Mouse (Mus musculus): ENCODE measurements around the gene Sphk1.

The Sphk1 gene

DNA sequence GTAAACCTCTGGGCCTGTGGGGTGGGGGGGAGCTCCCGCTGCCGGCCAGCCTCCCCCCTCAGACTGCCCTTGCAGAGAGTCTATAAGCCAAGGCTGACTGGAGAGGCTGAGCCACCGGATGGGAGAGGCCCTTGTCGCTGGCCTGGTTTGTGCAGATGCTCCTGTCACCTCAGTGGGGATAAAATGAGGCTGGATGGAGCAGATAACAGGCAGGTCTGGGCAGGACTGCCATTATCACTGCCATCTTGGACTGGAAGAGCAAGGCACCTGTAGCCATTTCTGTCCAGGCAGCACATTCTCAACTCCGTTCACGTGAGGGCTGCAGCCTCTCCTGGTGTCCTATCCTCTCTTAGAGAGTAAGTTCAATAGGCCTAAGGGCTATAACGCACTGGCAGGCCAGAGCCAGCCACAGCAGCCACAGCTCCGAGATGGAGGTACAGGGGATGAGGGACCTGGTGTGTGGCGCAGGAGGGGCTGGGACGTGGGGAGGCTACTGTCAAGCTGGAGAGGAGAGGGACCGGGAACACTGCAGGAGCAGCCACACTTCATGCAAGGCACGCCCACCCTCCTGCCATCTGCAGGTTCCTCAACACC is 7.5 kb downstream of the Sphk1 start:
- no peak for DNase-seq (ENCODE audit: low spot score)

DNA sequence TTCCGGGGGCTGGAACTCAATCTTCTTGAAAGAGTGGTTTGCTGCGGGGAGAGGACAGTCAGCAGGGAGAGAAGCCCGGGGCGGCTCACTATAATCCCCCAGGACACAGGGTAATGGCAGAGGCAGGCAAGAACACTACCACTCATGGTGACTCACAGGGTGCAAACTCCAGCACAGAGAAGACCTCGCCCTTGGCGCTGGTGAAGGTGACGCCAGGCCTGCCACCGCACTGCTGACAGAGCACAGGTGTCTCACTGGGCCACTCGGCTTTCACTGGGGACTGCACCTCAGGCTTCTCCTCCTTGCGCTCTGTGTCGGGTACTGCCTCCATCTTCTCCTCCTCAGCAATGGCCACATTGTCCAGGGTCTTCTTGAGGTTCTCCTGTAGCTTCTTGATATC is 10.5 kb downstream of the Sphk1 start:
- DNase-seq (ENCODE audit: low spot score) = no peak

DNA sequence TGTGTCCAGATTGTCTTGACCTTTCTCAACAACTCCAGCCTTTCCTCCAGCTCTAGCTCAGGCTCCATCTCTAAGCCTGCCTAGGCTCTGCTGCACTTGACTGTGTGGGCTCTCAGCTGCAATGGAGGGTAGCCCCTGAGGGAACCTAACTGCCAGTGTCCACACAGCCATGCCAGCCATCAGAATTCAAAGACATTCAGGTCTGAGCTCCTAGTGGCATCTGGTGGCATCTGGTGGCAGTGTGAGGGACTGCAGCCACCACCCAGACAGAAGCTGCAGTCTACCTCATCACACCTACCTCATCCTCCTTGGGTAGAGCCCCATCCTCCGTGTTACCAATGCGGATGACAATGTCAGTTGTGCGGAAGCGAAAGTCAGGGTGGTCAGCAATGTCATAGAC is 12.4 kb downstream of the Sphk1 start:
- no peak for DNase-seq (ENCODE audit: low spot score)

DNA sequence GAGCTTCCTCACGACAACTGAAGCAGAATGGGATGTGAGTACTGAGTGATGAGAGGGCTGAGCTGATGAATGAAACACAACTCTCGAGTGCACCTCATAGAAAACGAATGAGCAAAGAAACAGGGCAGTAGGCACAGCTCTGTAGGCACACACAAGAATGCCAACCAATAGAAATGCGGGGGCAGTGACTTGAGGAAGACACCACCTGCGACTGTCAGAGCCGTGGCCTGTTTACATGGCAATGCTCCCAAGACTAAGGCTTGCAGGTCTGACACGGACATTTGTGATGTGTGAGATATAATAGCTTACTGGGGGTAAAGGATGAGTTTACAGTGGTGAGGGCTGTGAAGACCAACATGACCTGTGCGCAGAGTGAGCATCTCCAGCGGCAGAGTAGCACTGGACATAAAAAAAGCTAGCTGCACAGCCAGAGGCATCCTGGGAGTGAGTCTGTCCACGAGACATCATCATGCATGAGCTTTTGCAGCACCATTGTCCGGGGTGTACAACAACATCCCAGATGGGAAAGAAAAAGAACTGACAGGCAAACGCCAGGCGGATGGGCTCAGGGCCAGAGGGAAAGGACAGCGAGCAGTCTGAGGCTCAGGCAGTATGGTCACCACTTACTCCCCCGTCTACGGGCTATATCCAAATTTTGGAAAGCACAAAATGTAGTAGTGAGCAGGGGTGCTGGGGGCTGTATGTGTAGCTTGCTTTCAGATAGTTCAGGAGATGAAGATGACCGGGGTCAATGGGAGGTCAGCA is 16.8 kb downstream of the Sphk1 start:
- no peak for DNase-seq (ENCODE audit: low spot score)

DNA sequence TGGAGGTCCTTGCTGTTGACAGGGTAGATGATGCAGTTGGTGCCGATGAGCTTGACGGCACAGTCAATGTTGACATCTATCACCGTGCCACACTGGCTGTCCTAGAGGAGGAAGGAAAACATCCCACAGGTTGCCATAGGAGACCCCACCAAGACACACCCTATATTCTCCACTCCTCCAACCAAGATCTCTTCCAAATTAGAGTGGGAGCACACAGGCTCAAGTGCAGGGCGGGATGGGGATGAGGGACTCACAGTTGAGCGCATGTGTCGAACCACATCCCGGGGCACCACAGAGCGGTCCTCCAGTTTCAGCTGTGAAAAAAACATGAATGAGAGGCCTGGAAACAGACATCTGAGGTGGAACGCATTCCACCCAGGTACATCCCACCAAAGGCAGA is 18.1 kb downstream of the Sphk1 start:
- no peak for DNase-seq (ENCODE audit: low spot score)

DNA sequence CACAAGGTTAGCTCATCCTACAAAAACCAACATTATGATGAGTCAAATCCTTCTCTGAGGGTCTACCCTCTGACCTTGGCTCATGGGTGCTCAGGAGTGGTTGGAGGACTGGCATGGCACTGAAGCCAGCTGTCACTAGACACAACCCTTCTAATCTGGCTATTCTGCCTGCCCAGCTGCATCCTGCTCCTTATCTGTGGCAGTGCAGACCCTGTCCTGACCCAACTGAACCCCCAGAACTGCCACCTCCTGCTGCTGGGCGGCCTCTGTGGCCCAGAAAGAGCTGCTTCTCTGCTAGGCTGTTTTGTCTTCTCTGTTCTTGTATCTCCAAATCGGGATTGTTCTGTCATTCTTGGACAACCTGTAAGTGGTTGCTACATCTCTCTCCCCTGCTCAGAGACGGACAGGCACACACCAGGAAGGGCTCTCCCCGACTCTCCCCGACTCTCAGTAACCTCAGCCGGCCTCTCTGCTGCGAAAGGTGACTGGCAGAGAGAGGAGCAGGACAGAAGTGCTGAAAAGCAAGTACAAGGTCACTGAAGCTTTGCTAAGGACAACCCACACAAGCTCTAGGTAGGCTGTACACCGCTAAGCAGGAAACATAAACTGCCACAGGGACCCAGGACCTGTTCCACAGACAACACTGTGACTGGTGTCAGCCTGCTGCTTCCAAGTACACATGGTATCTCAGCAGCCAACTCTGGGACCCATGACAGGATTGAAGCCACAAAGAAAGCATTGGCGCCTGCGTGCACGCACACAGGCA is 18.7 kb downstream of the Sphk1 start:
- DNase-seq (ENCODE audit: low spot score) = no peak

DNA sequence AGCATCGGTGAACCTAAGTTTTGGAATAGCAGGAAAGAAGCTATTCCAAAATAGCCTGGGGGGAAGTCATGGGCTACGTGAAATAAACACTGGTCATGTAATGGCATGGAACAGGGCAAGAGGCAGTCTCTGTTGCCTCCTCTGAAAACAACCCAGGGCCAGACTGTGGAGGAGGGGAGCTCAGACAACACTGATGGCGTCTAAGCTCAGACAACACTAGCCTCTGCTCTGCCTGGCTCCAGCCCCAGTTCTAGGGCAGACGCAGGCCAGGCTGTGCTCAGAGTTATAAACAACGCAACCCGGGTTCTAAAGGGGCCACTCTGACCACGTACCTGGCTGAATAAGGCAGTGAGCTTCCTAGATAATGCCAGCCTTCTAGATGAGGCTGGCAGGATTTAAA is 20.0 kb downstream of the Sphk1 start:
- no peak for DNase-seq (ENCODE audit: low spot score)

DNA sequence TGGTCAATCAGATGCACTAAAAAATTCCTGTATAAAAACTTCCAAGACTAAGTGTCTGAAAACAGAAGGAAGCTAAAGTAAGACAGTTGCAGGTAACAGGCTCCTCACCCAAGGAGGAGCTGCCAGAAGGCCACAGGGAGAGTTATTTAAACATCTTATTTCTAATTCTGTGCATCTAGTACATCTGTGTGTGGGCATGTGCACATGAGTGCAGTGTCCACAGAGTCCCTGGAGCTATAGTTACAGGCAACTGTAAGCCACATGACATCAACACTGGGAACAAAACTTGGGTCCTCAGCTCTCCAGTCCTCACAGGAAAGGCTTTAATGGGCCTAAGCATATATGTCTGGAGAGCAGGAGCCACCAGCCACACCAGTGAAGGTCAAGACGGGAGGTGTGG is 21.5 kb downstream of the Sphk1 start:
- no peak for DNase-seq (ENCODE audit: low spot score)

DNA sequence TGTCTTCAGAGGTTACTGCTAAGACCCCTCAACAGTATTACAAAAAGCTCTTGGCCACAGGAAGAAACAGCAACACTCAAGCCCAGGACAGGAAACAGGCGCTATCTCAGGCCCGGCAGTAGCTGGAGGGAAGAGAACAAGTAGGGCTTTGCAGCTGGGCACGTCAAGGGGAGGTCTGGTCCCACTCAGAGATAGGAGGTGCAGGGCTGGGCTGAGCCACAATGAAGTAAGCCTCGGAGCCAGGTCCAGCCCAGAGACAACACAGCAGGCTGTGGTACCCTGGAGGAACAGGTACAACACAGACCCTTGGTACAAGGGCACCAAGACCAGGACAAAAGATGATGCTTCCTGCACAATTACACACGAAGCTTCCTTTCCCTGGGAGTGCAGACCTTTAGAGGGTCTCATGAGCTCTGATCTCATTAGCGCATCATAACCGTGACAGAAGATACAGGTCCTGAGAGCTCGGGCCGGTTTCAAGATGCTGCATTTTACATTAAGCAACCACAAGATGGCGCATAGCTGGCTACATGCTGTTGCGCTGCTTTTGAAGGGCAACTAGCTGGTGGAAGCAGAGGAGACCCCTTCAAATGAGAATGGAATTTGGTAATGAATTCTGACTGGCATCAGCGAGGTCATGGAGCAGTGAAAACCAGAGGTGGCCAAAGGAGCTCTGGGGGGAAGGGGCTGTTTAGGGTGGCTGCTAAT is 23.6 kb downstream of the Sphk1 start:
- DNase-seq (ENCODE audit: low spot score) = no peak

DNA sequence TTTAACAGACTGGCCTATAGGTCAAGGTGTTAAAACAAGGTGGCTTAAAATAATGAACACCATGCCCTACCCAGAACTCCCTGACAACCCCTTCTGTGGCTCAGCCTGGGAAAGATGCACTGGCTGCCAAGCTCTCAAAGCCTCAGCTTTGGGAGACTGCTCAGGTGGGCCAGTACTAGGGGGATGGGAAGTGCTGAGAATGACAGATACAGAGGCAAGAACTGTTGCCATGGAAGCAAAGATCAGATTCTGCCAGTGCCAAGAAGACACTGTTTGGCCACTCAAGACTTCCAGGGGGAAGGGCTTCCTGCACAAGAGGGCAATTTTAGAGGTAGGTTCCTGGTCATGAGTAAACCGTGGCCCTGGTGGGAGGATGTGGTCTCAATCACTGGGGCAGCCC is 24.8 kb downstream of the Sphk1 start:
- no peak for DNase-seq (ENCODE audit: low spot score)

DNA sequence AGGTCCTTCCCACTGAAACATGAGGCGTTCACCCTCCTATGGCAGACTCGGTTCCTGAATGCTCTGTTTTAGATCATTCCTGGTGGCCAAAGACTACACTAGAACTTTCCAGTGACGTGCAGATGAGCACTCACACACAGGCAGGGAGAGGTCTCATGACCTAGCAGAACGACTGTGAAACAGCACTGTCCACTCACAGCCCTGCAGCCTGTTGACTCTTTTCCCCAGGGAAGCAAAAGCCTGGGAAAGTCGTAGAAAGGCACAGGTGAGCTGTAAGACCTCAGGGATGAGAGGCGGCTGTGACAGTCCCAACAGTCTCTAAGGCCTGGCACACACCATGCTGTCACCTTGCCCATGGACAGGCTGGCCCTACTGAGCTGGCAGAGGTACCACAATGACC is 25.6 kb downstream of the Sphk1 start:
- no peak for DNase-seq (ENCODE audit: low spot score)

DNA sequence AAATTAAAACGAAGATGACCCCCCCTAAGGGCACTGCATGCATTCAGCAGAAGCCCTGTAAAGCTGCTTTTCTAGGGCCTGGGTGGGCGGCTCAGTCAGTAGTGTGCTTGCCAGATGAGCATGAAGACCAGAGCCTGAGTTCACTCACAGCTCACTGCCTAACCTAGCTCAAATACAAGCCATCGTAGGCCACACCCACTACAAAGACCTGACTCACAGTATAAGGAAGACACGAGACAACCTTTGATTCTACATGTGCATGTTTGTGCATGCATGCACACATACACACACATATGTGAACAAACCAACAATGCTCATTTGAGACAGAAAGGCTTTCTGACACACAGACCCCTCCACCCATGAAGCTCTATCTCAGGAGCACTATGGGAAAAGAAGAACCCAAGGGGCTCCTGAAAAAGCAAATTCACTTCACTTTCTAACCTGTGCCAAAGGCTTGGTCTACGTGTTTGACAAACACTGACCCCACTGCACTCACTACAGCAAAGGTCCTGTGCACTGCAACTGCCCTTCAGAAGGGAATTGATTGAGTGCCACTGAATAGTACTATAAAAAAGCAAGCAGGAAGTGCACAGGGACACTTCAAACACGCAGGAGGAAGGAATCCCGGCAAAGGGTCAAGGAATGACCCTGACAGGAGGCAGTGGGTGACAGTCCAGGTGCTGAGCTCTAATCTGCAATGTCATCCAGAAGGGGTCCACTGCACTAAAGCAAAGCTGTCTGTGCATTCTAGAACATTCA is 34.7 kb downstream of the Sphk1 start:
- no peak for DNase-seq (ENCODE audit: low spot score)

DNA sequence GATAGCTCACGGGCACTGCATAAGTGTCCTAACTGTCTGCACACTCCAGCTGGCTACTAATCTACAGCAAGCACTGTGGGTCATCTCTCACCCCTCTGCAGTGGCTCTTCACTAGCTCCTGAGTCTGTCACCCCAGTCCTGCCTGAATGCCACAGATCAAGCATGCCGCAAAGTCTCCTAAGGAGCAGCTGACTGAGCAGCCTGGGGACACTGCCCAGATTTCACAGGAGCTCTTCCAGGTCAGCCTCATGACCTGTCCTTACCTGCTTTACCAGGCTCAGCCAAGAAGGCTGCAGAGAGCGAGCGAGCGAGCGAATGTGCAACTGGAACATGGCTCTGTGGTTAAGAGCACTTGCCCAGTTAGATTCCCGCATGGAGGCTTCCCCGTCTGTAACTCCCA is 36.8 kb downstream of the Sphk1 start:
- no peak for DNase-seq (ENCODE audit: low spot score)

DNA sequence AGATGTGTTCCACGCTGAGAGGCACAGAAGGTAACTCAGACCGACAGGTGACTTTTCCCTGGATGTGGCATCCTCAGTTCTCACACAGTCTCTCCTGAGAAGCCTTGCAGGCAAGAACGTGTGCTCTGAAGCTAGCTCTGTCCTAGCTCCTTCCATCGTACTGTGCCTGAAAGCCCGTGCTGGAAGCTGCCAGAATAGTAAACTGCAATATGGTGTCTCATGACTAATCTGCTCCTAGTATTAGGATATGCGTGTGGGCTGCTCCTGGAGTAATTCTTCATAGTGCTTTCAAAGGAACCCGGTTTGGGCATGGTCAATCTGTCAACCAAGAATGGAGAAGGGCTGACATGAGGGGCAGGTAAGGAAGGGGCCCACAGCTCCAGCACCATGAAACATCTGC is 40.1 kb downstream of the Sphk1 start:
- no peak for DNase-seq (ENCODE audit: low spot score)

DNA sequence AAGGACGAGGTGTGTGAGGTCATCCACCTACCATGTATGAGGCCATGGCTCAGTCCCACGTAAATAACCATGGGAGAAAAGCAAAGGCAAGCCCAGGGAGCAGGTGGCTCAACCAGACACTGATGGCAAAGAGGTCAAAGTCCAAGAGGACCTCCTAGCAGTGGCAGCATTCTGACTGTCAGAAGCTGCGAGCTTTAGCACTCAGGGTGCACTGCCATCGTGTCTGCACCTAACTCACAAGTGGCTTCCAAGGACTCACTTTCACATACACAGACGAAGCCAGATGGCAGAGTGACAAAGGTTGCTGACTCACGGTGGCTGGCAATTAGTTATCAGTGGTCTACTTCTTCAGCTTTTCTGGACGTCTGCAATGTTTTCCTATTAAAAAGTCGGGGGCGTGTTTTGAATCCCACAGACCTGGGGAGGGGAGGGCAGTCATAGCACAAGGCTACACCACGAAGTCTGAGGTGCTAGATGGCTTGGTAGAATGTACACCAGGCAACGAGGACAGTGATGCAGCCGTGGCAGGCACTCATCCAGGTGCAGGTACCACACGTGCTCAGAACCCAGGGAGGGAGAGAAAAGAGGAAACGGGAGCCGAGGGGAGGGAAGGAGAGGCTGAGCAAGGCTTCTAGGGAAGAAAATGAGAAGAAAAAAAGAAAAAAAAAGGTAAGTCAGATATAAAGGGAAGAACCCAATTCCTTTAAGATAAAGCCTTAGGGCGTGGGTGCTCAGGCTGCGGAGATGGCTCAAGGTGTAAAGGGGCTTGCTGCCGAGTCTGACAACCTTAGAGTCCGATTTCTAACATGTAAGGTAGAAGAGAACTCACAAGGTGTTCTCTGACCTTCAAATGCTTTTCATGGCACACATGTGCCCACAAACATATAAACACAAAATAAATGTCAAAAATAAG is 41.3 kb downstream of the Sphk1 start:
- no peak for DNase-seq (ENCODE audit: low spot score)

DNA sequence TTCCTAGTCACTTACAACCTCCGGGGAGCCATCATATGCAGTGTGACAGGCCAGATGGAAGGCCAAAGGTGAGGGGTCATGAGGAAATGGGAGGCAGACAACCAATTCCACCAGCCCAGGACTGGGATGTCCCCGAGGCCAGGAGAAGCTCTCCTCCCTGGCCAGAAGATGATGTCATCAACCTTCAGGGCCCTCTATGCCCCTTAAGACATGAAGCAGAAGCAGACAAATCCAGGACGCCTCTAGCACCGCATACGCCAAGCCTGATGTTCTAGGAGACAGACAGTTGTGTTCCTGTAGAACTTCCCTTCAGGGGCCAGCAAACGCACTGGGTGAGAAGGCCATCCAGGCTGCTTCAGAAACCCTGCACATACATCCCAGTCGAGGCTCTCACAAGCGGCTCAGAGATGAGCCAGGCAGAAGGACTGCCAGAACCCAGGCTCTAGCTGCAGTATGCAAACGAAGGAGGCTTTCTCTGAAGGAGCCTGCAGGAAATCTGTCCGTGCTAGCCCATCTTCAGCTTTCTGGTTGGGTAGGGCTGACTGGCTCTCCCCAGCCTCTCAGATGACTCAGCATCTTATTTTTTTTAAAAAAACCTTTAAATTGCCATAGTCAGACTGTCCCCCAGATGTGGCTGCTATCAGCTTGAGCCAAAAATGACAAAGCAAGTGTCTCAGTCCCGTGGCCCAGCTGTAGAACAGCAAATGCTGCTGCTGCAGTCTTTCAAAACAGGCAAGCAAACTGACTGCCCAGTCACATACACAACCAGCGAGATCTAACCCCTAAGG is 42.2 kb downstream of the Sphk1 start:
- DNase-seq (ENCODE audit: low spot score) = no peak

DNA sequence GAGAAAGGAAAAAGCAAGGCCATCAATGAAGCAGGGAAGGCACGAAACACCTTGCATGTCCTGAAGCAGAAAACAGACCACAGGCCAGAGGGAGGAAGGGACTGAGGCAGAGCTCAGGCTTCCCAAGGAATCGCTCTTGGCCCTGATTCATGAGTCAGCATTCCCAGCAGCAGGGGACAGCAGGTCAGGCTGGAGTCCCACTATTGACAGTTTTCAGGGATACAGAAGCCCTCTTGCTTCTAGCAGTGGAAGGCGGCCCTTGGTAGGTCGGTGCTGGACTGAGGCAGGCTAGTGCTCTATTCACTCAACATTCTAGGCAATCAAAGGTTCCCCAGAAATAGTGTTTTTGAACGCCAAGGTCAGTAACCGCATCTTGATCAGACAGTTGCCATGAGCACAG is 43.8 kb downstream of the Sphk1 start:
- DNase-seq (ENCODE audit: low spot score) = peak; percentile 52

DNA sequence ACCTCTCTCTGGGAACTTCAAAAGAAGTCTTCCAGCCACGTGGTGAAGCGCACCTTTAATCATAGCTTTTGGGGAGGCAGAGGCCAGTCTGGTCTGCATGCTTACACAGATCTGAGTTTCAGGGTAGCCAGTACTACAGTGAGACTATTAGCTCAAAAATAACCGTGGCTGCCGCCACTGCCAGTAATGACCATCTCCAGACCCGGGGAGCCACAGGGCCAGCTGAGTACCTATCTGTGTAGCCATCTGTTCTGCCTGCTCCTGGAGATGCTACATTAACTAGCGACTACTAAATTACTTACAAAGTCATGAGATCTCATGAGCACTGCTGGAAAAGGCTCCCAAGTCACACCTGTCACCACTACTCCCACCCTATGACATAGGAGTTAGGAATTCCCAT is 44.3 kb downstream of the Sphk1 start:
- no peak for DNase-seq (ENCODE audit: low spot score)

DNA sequence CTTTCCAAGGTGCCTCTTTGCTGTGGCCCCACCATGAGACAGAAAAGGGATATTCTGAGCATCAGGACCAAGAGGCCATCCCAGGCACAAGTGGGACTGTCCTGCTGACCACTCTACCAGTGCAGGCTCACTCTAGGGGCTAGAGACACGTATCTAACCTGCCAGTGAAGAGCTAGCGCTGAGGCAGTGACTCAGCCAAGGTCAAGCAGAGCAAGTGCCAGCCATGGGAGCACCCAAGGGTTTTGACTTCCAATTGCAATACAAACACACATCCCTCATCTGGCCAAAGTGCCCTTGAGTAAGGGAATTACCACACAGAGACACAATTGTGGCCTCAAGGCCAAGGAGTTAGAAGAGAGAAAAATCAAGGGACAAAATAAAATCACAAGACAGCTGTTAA is 44.7 kb downstream of the Sphk1 start:
- DNase-seq (ENCODE audit: low spot score) = no peak

DNA sequence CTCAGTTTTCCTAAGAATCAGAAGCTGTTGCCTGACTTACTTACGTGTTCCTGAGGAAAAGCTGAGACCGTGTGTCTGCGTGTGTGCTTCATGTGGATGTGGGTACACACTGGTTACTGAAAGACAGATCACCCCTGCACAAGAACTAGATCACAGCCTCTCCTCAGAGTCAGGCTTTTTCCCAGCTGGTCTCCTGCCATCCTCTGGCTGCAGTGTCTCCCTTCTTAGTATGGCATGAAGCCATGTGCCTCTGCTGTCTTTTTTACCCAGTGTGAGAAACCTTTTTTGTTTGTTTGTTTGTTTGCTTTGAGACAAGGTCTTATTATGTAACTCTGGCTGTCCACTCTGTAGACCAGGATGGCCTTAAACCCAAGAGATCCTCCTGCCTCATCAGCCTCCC is 48.6 kb downstream of the Sphk1 start:
- DNase-seq (ENCODE audit: low spot score) = no peak
